31 mouse cellular contexts compared by ENCODE assay signal in genomic region chr4:89463121-89463520, GRCm38 (mm10).
"Had no signal": no experiment of that assay in that cellular context is flagged by ENCODE, and none has a peak within 500 bp of the region (broad histone marks: within the 10 kb centered on the region; RNA-seq: fewer than 3 reads in every experiment).

No protein-coding gene starts in this region.

- H3K27ac ChIP-seq: limb, embryonic 10.5 days; limb, embryonic 12.5 days; limb, embryonic 13.5 days; limb, embryonic 15.5 days; liver, embryonic 12.5 days; liver, embryonic 13.5 days; liver, embryonic 14.5 days; liver, embryonic 15.5 days; lung, embryonic 15.5 days; macrophage; midbrain, embryonic 10.5 days; midbrain, embryonic 12.5 days; midbrain, embryonic 13.5 days; midbrain, embryonic 15.5 days; neural tube, embryonic 12.5 days had no signal

- H3K27me3 ChIP-seq: limb, embryonic 13.5 days; limb, embryonic 15.5 days; liver, embryonic 12.5 days; liver, embryonic 13.5 days; liver, embryonic 15.5 days; lung, embryonic 15.5 days; megakaryocyte, embryonic 14.5 days; midbrain, embryonic 12.5 days; midbrain, embryonic 13.5 days; midbrain, embryonic 15.5 days; neural tube, embryonic 12.5 days had no signal

- H3K4me3 ChIP-seq: limb, embryonic 10.5 days; limb, embryonic 12.5 days; limb, embryonic 13.5 days; limb, embryonic 15.5 days; liver, embryonic 12.5 days; liver, embryonic 13.5 days; liver, embryonic 15.5 days; lung, embryonic 15.5 days; megakaryocyte, embryonic 14.5 days; midbrain, embryonic 10.5 days; midbrain, embryonic 12.5 days; midbrain, embryonic 13.5 days; midbrain, embryonic 15.5 days; myocyte; neural tube, embryonic 12.5 days had no signal

- H3K4me2 ChIP-seq: limb, embryonic 12.5 days; limb, embryonic 13.5 days; limb, embryonic 15.5 days; liver, embryonic 11.5 days; liver, embryonic 12.5 days; liver, embryonic 13.5 days; liver, embryonic 15.5 days; lung, embryonic 14.5 days; lung, embryonic 15.5 days; midbrain, embryonic 12.5 days; midbrain, embryonic 13.5 days; midbrain, embryonic 15.5 days; neural tube, embryonic 12.5 days had no signal

- H3K4me1 ChIP-seq: limb, embryonic 10.5 days; limb, embryonic 12.5 days; limb, embryonic 13.5 days; limb, embryonic 15.5 days; liver, embryonic 12.5 days; liver, embryonic 15.5 days; lung, embryonic 15.5 days; midbrain, embryonic 10.5 days; midbrain, embryonic 12.5 days; midbrain, embryonic 13.5 days; midbrain, embryonic 15.5 days; neural tube, embryonic 12.5 days had no signal

- H3K9ac ChIP-seq: limb, embryonic 12.5 days; limb, embryonic 13.5 days; limb, embryonic 15.5 days; liver, embryonic 12.5 days; liver, embryonic 13.5 days; liver, embryonic 14.5 days; liver, embryonic 15.5 days; liver, postnatal 0 days; lung, embryonic 14.5 days; lung, embryonic 15.5 days; midbrain, embryonic 12.5 days; midbrain, embryonic 13.5 days; midbrain, embryonic 15.5 days; neural tube, embryonic 12.5 days had no signal

- H3K9me3 ChIP-seq: limb, embryonic 10.5 days; limb, embryonic 12.5 days; limb, embryonic 13.5 days; limb, embryonic 15.5 days; liver, embryonic 12.5 days; liver, embryonic 13.5 days; liver, embryonic 15.5 days; lung, embryonic 15.5 days; megakaryocyte, embryonic 14.5 days; midbrain, embryonic 10.5 days; midbrain, embryonic 12.5 days; midbrain, embryonic 13.5 days; midbrain, embryonic 15.5 days; neural tube, embryonic 12.5 days had no signal

- ATAC-seq: liver, embryonic 12.5 days; liver, postnatal 0 days; lung, postnatal 0 days; midbrain, embryonic 13.5 days; midbrain, embryonic 15.5 days; midbrain, embryonic 16.5 days had no signal

- H3K36me3 ChIP-seq: limb, embryonic 10.5 days; limb, embryonic 12.5 days; limb, embryonic 13.5 days; limb, embryonic 15.5 days; liver, embryonic 12.5 days; liver, embryonic 13.5 days; liver, embryonic 15.5 days; lung, embryonic 15.5 days; midbrain, embryonic 10.5 days; midbrain, embryonic 12.5 days; midbrain, embryonic 13.5 days; midbrain, embryonic 15.5 days; neural tube, embryonic 12.5 days had no signal

- DNase-seq: left cerebral cortex, postnatal 4 days; liver; liver, embryonic 13.5 days; liver, postnatal 0 days; lung, adult 18-20 months; lung, adult 2 months; lung, embryonic 14.5 days; lung, postnatal 10 days; lung, postnatal 14 days; lung, postnatal 36 days; lung, postnatal 4 days; midbrain, embryonic 14.5 days had no signal
